In genomic region chr17:84274999-84275398, GRCm38 (mm10) we compare ENCODE assay signal across 10 mouse cellular contexts.
A peak's percentile ranks its signal among the peaks of the same experiment; 100 is the strongest.
DNase-seq lines count a peak whose midpoint lies in the region; ATAC-seq lines count a peak whose summit lies in the region.
"Had no signal": no experiment of that assay in that cellular context is flagged by ENCODE, and none has a peak within 500 bp of the region (broad histone marks: within the 10 kb centered on the region; RNA-seq: fewer than 3 reads in every experiment).

No protein-coding gene starts in this region.

- no peaks in the 10 kb centered on the region for H3K9me3 ChIP-seq in forebrain, embryonic 10.5 days
- H3K9me3 ChIP-seq in forebrain, embryonic 16.5 days (ENCODE audit: control insufficient read depth, low read length): no peaks in the 10 kb centered on the region
- no peaks in the 10 kb centered on the region for H3K9me3 ChIP-seq in liver, embryonic 15.5 days (replicated peaks)
- H3K9me3 ChIP-seq in hindbrain, embryonic 16.5 days (ENCODE audit: control insufficient read depth, low read length): no peaks in the 10 kb centered on the region
- H3K9me3 ChIP-seq: neural tube, embryonic 12.5 days had no signal

- peak overlapping the region; percentile 75; the same call in 1 of the 2 replicates for H3K27ac ChIP-seq in forebrain, embryonic 10.5 days
- no peak overlapping the region for H3K27ac ChIP-seq in forebrain, embryonic 16.5 days (ENCODE audit: low read length)
- no peak overlapping the region for H3K27ac ChIP-seq in liver, embryonic 15.5 days (replicated peaks)
- H3K27ac ChIP-seq in hindbrain, embryonic 16.5 days (ENCODE audit: low read depth, low read length): 0 out of 2 replicates have a peak overlapping the region, but pooled peaks have one; percentile 69
- H3K27ac ChIP-seq: neural tube, embryonic 12.5 days had no signal

- DNase-seq in forebrain, embryonic 10.5 days (ENCODE audit: extremely low spot score, low spot score): no peak
- DNase-seq in liver: no peak
- DNase-seq in layer of hippocampus, postnatal 14 days (ENCODE audit: low spot score in 2 of 2): no peak
- DNase-seq in thymus, postnatal 36 days: no peak
- DNase-seq: adrenal gland, postnatal 14 days had no signal

- WGBS in forebrain, embryonic 10.5 days: 92% methylated on average over 3 of the region's 3 CpGs
- WGBS in forebrain, embryonic 16.5 days: 79% methylated on average over 3 of the region's 3 CpGs
- 67% methylated on average over 3 of the region's 3 CpGs for WGBS in liver, embryonic 15.5 days (ENCODE audit: insufficient replicate concordance)
- WGBS in hindbrain, embryonic 16.5 days: 74% methylated on average over 3 of the region's 3 CpGs

- peaks cover 15% of the 10 kb centered on the region for H3K4me1 ChIP-seq in forebrain, embryonic 10.5 days
- H3K4me1 ChIP-seq in forebrain, embryonic 16.5 days (replicated peaks; ENCODE audit: control insufficient read depth, insufficient read depth, low read length): peaks cover 13% of the 10 kb centered on the region
- H3K4me1 ChIP-seq in liver, embryonic 15.5 days (replicated peaks): peaks cover 17% of the 10 kb centered on the region
- H3K4me1 ChIP-seq in hindbrain, embryonic 16.5 days (ENCODE audit: control insufficient read depth, insufficient read depth, low read depth, low read length): peaks cover 13% of the 10 kb centered on the region

- no peak for ATAC-seq in forebrain, embryonic 16.5 days
- ATAC-seq in liver, embryonic 15.5 days (ENCODE audit: insufficient read depth): 0 out of 2 replicates have a peak, but pooled peaks have one; percentile 17
- no peak for ATAC-seq in hindbrain, embryonic 16.5 days
- peak; percentile 72 for ATAC-seq in neutrophil, adult 5-6 weeks (ENCODE audit: extremely low read depth, insufficient number of reproducible peaks, low FRiP score, poor library complexity, severe bottlenecking)

- H3K27me3 ChIP-seq in forebrain, embryonic 10.5 days (ENCODE audit: poor library complexity, severe bottlenecking): no peaks in the 10 kb centered on the region
- H3K27me3 ChIP-seq in forebrain, embryonic 16.5 days (replicated peaks; ENCODE audit: control insufficient read depth, insufficient read depth, low read length): no peaks in the 10 kb centered on the region
- no peaks in the 10 kb centered on the region for H3K27me3 ChIP-seq in liver, embryonic 15.5 days
- H3K27me3 ChIP-seq in hindbrain, embryonic 16.5 days (replicated peaks; ENCODE audit: control insufficient read depth, insufficient read depth, low read length): no peaks in the 10 kb centered on the region
- H3K27me3 ChIP-seq: neural tube, embryonic 12.5 days had no signal

- H3K4me3 ChIP-seq in forebrain, embryonic 10.5 days: no peak overlapping the region
- no peak overlapping the region for H3K4me3 ChIP-seq in forebrain, embryonic 16.5 days (replicated peaks; ENCODE audit: low read length)
- H3K4me3 ChIP-seq in liver, embryonic 15.5 days (replicated peaks): no peak overlapping the region
- H3K4me3 ChIP-seq in hindbrain, embryonic 16.5 days (ENCODE audit: low read length): no peak overlapping the region
- H3K4me3 ChIP-seq: neural tube, embryonic 12.5 days had no signal

- no peak overlapping the region for H3K9ac ChIP-seq in forebrain, embryonic 16.5 days (replicated peaks; ENCODE audit: low read depth, low read length)
- no peak overlapping the region for H3K9ac ChIP-seq in liver, embryonic 15.5 days
- no peak overlapping the region for H3K9ac ChIP-seq in hindbrain, embryonic 16.5 days (ENCODE audit: low read depth, low read length)
- H3K9ac ChIP-seq: neural tube, embryonic 12.5 days had no signal

- H3K4me2 ChIP-seq in forebrain, embryonic 16.5 days (ENCODE audit: low read length): no peak overlapping the region
- no peak overlapping the region for H3K4me2 ChIP-seq in liver, embryonic 15.5 days
- no peak overlapping the region for H3K4me2 ChIP-seq in hindbrain, embryonic 16.5 days (ENCODE audit: low read length)
- H3K4me2 ChIP-seq: neural tube, embryonic 12.5 days had no signal

- H3K36me3 ChIP-seq in forebrain, embryonic 10.5 days (replicated peaks): peaks cover 17% of the 10 kb centered on the region
- H3K36me3 ChIP-seq in forebrain, embryonic 16.5 days (ENCODE audit: control insufficient read depth, insufficient read depth): no peaks in the 10 kb centered on the region
- no peaks in the 10 kb centered on the region for H3K36me3 ChIP-seq in liver, embryonic 15.5 days (replicated peaks)
- H3K36me3 ChIP-seq in hindbrain, embryonic 16.5 days (ENCODE audit: control insufficient read depth, insufficient read depth, low read length): no peaks in the 10 kb centered on the region
- H3K36me3 ChIP-seq: neural tube, embryonic 12.5 days had no signal

Comparison
In these comparisons a context has a peak if more than half of its experiments do, and no peak if none do; other contexts are left out.
1. H3K27ac ChIP-seq: peak in forebrain, embryonic 10.5 days (single experiment) and hindbrain, embryonic 16.5 days (single experiment); none in forebrain, embryonic 16.5 days (single experiment) and liver, embryonic 15.5 days (single experiment).
2. ATAC-seq: peak in liver, embryonic 15.5 days (single experiment) and neutrophil, adult 5-6 weeks (single experiment); none in forebrain, embryonic 16.5 days (single experiment) and hindbrain, embryonic 16.5 days (single experiment).